Mouse (Mus musculus): Measurements from ENCODE around the gene Ncdn.

GRCm38 (mm10) chr4:126735382-126736000 is 17.7 kb downstream of the Ncdn start:
- no peak for TF ChIP-seq CTCF (IDR thresholded peaks at IDR 0.05; ENCODE audit: low read depth)
- TF ChIP-seq EP300 (IDR thresholded peaks at IDR 0.05; ENCODE audit: low read depth) = no peak

Measured in liver, embryonic 14.5 days (tissue).